Mouse (Mus musculus) embryo, embryonic 11.5 days (tissue): ENCODE measurements around the gene Nxn.

Experiments used
- DNase-seq: peaks from one replicate; pipeline ENCODE4 v3.0.0-alpha.2; 2012; ENCODE audit warnings: low read depth, low spot score

The Nxn gene

DNA sequence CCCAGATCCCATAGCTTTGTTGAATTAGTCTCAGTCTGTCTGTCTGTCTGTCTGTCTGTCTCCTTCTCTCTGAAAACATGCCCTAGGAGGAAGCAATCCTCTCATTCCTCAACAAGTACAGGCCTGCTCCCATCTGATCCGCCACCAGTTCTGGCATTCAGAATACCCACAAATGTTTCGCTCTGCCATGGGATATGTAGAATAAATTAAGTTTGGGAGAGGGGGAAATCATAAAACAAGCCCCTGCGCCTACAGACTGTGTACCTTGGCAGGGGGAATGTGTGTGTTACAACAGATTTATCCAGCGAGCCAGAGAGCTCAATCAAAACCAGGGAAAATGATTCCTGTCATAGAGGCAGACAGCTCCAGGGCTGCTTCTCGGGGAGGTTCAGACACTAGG lies 98.1 kb downstream of the Nxn start:
- DNase-seq = no peak

DNA sequence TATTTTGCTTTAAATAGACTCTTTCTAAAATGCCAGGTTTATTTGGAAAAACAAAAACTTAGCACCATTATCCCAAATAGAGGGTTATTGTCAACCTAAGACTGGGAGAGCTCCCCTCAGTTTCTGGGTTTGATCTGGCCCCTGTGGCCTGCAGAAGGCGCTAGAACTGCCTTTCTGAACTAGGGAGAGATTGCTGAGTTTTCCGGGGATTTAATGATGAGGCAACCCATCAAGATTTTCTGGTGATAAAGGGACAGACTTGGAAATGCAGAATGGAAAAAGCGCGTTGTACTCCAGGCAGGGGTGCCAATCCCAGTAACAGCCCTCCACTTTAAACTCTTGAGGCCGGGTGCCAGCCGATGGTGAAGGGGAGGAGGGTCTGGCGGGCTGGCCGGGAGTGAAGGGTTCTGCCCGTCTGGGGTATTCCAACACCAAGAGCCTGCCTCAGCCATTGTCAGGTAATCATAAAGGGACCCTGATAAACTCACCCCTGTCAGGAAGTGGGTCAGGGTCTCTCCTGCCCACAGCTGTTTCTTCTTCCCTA lies 100.4 kb downstream of the Nxn start:
- no peak for DNase-seq

- no peak for DNase-seq
Measured at GRCm38 (mm10) chr11:76297252-76297651, 101.7 kb downstream of the Nxn start.

GRCm38 (mm10) chr11:76294836-76295235 lies 104.1 kb downstream of the Nxn start:
- no peak for DNase-seq

DNA sequence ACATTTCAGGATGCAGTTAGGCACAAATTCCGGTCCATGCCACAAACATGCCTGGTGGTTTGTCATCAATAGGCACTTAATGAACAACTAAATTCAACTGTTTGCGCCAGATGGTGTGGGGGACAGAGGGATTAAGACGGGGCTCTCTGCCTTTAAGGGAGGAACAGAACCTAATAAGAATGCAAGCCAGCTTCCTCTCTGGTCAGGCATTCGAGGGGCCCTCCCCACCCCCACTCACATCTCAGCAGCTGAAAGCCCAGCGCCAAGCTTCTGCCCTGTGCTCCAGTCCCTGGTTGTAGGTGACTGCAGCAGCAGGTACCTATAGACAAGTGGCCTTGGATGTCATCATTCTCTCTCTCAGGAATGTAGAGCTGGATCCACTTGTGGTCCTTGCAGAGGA lies 104.9 kb downstream of the Nxn start:
- DNase-seq = no peak

GRCm38 (mm10) chr11:76292831-76293230 lies 106.1 kb downstream of the Nxn start:
- no peak for DNase-seq

DNA sequence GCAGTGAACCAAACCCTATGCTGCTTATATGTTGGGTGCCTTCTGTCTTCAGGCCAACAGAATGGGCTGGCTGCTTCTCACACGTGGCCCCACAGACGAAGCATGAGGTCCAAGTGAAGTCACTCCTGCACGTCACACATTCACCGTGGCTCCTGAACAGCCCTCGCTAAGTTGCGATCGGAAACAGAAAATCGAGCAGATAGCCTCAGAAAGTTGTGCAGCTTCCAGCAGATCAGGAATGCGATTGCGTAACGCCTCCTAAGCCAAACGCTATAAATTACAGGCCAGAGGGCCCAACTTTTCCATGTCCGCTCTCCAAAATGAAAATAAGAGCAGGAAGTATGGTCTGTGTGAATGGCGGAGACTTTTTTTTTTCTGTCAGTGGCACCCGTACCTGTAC lies 106.5 kb downstream of the Nxn start:
- no peak for DNase-seq

DNA sequence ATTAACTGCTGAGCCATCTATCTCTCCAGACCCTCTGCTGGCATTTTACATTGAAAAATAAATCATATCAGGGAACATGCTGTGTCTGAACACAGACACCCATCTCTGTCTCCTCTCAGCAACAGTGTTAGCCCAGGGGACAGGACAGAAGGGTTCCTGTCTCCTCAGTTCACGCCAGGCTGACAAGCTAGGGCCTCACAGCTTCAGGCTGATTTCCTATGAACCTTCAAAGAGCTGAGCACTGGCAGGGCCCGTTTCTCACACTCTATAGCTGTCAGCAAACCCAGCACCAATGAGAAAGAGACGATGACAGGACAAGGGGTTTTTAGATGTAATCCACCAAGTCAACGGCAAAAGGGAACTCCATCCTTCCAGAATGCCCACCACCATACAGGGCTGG lies 107.0 kb downstream of the Nxn start:
- no peak for DNase-seq

DNA sequence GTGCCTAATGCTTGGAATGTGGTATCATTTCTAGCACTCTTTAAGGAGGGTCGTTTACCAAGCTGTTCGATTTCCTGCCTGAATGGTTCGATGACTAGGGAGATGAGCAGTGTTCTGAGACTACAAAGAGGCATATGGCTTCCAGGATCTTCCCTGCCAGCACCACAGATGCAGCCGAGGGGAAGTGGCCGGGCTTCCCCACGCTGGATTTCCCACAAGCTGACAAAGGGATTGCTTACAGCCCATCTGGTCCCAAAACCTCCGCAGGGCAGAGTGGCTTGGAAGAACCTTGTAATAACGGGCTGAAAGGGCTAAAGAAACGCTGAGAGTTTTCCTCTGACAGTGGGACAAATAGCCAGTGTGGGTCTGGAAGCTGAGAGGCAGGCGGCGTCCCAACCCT lies 108.6 kb downstream of the Nxn start:
- no peak for DNase-seq

DNA sequence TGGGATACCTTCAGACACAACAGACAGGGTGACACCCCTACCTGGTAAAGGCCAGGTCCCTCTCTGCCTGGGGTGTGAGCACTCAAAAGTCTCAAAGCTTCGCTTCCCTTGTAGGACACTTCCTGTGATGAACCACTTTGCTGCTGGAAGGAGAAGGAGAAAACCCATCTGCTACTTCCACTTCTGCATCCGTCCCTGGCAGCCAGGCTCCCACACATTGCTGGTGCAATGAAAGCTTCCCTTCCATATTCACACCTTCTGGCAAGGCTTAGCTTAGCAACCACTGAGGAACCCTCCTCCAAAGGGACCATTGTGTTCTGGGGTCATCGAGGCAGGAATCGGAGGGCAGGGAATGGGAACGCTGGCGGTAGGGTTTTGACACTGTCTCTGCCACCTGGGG lies 110.3 kb downstream of the Nxn start:
- DNase-seq = no peak

DNA sequence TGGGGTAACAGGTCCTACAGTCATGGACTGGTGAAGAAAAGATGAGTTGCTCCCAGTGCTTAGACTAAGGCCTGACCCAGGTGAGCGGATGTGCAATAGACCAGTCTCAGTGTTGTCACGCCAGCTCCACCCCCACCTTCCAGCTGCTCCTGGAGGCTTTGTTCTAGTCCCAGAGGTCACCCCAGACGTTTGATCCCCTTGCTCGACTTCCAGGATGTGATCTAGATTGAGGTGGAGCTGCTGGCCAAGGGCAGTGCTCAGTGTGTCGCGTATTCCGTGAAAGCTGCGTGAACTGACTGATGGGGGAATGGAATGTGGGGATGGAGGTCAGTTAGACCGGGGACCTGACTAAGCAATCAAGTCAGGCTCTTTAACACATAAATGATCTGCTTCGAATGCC lies 111.6 kb downstream of the Nxn start:
- no peak for DNase-seq

DNA sequence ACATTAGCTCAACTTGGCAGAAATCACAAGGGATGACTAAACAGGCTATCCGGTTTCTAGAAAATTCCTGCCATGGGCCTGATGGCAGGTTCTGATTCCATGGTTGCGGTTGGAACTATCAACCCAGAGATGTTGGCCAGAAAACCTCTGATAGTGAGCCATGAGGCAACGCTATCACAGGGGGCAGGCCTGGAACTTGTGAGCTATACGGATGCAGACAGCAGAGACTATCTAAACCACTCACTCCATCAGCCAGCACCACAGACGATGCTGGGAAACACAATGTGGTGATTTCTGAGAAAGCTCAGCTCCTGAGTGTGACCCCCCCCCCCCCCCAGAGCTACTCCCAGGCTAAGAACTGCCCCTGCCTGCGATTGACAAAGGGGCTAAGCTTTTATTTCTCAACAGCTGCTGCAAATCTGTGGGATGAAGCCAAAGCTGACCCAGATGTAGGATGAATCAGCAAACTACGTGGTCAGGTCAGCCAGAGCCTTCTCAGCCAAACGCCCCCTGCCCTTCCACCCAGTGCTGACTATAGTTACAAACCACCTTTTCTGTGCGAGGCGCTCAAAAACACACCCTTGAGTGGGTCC lies 112.3 kb downstream of the Nxn start:
- no peak for DNase-seq

DNA sequence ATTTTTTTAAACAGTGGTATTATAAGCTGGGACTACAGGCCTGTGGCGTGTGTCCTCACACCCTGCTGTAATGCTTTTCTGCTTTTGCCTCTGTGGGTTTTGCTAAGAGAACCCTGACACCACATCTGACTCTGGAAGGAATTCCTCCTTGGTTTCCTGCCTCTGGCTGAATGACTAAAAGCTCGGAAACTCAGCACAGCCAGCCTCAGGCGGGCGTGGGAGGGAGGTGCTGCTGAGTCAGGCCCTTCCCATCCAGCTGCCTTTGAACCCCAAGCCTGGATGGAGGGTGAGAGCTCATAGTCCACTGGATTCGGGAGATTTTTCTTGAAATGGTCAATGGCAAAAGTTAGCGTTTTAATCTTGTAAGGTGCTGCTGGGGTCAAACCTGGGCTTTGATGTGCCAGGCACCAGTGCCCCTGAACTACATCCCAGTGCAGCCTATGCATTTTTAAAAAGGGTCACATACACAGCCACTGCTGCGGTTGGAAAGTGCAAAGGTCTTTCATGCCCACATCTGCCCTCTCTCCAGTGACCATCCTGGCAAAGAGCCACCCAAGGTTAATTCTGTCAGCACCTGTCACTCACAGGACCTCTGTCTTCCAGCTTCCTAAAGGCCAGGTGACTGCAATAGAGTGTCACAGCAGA lies 113.4 kb downstream of the Nxn start:
- DNase-seq = no peak

DNA sequence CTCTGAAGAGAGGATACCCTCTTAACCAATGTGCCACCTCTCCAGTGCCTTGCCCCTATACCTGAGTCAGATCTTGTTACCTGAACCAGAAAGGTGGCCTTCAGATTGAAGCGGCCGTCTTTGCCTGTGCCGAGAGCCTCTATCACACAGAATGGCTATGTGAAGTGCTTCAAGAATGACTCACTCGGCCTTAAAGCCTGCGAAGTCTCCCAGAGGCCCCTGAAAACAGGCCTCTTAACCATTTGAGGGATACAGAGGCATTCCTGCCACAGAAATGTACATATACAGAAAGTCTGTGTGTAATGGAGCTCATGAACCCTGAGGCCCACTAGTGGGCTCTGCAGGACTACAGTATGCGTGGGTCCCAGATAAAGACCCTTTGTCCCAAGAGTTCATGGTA lies 115.1 kb downstream of the Nxn start:
- DNase-seq = no peak

DNA sequence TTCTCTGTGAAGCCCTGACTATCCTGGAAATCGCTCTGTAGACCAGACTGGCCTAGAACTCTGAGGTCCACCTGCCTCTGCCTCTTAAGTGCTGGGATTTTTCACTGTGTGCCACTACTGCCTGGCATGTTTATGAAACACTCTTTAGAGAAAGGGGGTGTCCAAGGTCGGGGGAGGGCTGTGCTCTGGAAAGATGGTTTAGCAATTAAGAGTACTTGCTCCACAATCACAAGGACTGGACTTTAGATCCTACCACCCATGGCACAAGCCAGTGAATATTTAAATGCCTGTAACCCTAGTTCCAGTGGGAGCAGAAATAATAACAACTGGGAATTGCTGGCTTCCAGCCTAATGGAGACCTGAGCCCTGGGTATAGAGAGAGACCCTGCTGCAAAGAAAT lies 119.0 kb downstream of the Nxn start:
- DNase-seq = no peak

DNA sequence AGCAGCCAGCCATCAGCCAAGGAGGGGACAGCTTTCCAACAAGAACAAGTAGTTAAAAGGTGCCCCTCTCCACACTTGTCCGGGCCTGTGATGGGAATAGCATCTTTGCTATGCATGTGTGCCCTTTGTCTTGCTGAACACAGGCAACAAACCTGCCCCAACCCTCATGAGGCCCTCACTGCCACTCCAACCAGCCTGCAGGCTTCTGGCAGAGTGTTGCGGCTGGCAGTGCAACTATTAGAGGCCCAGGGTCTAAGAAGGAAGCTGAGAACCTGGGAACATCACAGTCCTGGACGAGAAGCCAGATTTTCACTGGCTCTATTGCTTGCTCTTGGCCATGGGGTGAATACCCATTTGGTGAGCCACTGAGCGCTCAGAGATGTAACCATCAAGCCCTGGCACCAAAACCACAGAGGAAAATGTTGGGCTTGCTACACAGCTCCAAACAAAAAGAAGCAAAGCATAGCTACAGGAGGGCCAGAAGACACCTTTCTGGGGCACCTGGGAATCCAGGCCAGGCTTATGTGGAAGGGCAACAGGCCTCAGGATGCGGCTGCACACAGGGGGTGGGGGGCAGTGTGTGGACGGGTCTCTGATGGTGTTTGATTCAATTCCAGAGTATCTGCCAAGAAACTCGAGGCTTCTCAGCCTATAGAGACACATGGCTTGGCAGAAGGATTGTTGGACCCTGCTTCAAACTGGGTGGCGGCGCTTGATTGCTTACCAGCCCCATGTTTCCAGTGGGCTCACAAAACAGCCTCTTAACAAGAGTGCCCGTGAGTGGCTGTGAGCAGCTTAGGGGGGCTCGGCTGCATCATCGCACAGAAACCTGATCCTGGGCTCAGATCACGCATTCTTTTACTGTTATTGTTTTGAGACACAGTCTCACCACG lies 119.7 kb downstream of the Nxn start:
- no peak for DNase-seq

DNA sequence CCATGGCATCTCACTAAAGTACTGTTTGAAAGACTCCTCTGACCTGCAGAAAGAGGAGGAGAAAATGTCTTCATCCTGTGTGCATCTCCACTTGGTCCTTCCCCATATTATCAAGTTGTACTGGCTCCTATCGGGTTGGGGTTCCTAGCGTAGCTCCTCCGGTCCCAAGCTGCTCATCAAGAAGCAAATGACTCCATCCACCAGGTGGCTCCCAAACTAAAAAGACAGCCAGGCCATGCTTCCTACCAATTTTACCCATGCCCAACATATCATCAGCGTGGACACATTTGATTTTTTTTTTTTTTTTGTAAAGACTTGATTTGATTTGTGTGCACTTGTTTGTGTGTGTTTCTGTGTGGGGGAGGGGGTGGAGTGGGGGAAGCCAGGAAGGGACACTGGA lies 126.5 kb downstream of the Nxn start:
- DNase-seq = no peak

DNA sequence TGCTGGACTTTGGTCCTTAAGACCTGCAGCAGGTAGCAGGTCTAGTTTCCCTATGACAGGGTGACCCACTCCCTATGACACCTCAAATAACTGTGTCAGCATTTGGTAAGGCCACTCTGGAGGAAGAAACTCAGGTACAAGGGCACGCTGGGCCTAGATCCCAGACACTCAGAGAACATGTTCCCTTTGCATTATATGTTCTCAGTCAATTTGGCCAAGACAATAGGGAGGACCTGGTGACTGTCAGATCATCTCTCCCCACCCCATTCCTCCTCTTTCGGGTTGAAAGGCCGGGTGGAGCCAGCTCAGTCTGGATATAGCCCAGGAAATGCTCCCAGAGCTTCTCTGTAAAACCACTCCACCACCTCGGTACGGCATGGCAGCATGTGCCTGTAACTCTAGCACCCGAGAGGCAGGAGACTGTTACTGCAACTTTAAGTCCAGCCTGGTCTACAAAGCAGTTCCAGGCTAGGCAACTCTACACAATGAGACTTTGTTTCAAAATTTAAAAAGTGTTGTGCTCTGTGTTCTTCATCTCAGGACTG lies 130.3 kb downstream of the Nxn start:
- DNase-seq = no peak

DNA sequence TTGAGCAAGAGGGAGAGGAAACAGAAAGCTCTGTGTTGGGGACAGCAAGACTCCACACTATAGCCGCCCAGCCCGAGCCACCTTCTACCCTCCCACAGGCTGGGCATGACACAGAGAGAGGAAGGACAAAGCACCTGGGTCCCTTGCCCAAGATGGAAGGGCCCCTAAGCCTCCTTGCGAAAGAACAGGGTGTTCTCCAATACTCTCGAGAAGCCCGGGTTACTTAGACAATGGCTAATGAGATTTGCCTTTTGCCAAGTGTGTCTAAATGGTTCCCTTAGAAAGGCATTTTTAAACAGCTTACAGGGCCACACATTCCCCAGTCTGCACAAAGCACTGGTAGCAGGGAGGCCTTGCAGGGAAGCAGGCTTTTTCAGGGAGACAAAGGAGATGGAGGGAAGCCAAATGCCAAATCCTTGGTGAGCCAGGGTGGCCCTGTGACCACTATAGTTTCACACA lies 130.9 kb downstream of the Nxn start:
- DNase-seq = no peak

DNA sequence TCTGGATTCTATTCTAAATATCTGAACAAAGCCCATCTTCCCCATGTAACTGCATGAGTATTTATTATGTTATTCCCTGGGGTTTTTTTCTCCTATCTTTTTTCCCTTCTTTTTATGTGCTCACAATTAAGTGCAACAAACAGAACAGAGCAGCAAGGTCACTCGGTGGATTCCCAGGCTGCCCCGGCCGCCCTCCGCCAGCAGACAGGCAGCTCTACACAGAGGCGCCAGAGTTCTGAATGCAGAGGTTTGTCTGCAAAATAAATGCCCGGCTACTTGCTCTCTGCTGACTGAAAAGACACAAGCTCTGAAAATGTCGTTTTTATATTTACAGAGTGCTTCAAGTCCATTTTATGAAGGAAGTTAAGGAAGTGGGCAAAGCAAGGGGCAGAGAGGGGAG lies 131.4 kb downstream of the Nxn start:
- DNase-seq = no peak

- DNase-seq = no peak
Measured at GRCm38 (mm10) chr11:76262611-76263351, 136.2 kb downstream of the Nxn start.

DNA sequence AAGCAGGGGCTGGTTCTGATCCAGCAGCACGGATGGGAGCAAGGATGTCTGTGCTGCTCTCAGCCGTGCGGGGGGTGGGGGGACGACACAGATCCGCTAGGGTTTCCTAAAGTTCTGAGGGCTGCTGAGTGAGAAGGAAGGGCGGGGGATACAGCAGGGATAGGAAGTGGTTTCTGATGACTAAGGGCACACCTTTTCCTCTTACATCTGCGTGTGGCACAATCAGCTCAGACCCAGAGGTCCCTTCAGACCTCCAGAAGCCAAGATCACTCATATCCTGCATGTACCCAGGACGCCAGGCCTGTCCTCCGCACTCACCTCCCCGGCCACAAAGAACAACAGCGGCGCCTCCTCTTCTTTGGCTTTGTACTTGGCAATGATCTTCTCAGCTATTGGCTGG lies 137.7 kb downstream of the Nxn start:
- DNase-seq = no peak
